Mouse (Mus musculus) layer of hippocampus, adult 9-10 months (tissue): ENCODE results near the gene Lce3a.

Source experiments
- DNase-seq: peaks from one replicate; pipeline ENCODE4 v3.0.0; 2022; ENCODE audit warnings: low spot score

The Lce3a gene

GRCm38 (mm10) chr3:92926130-92926529 is at the start of gene Lce3a:
Gene Lce3a (minus strand): TSS chr3:92926230.
- no peak for DNase-seq

GRCm38 (mm10) chr3:92966761-92967160 is 40.7 kb upstream of the Lce3a start, which contains the start of gene Lce3e:
Gene Lce3e (plus strand): TSS chr3:92967061.
- DNase-seq, result no peak

- DNase-seq, result no peak
Measured at GRCm38 (mm10) chr3:92957090-92957489, 31.1 kb upstream of the Lce3a start, which contains the start of gene Lce3d. Gene Lce3d (plus strand): TSS chr3:92957390.

GRCm38 (mm10) chr3:92944186-92944585 is 18.2 kb upstream of the Lce3a start, which contains the start of gene Lce3c:
Gene Lce3c (plus strand): TSS chr3:92944486.
- DNase-seq, result no peak

GRCm38 (mm10) chr3:92932679-92933078 is 6.6 kb upstream of the Lce3a start, which contains the start of gene Lce3b:
Gene Lce3b (plus strand): TSS chr3:92932979.
- no peak for DNase-seq

GRCm38 (mm10) chr3:92920364-92920763 is 5.7 kb downstream of the Lce3a start:
- no peak for DNase-seq

GRCm38 (mm10) chr3:92907571-92907970 is 18.5 kb downstream of the Lce3a start:
- no peak for DNase-seq

- DNase-seq, result no peak
Measured at GRCm38 (mm10) chr3:92905182-92905581, 20.8 kb downstream of the Lce3a start.

- DNase-seq, result no peak
Measured at GRCm38 (mm10) chr3:92903640-92904039, 22.4 kb downstream of the Lce3a start.

GRCm38 (mm10) chr3:92902992-92903391 is 23.0 kb downstream of the Lce3a start:
- peak; percentile 5 for DNase-seq

- no peak for DNase-seq
Measured at GRCm38 (mm10) chr3:92894489-92894888, 31.5 kb downstream of the Lce3a start.

- DNase-seq, result no peak
Measured at GRCm38 (mm10) chr3:92894063-92894462, 32.0 kb downstream of the Lce3a start.
